Mouse (Mus musculus): ENCODE results near the gene Kcnk5.

- TF ChIP-seq POLR2A (IDR thresholded peaks at IDR 0.05; ENCODE audit: low read depth, low read length) (no peak), CTCF (conservative IDR thresholded peaks at IDR 0.05; ENCODE audit: insufficient read depth, insufficient read length, low read depth, low read length) (no peak)
These were observed 42.6 kb upstream of the Kcnk5 start for GRCm38 (mm10) chr14:20224163-20224562.
